Mouse (Mus musculus) neural tube, embryonic 12.5 days (tissue): ENCODE data around the gene 1700010I14Rik. TPM values are rescaled to one million over a fixed set of nuclear protein-coding genes. Genes with fewer than 3 reads are reported as not detected.

Experiments used
- ATAC-seq: fragments of 200-750 bp; cut with Nextera tagmentation; 2 replicates; pipeline ENCODE4 v1.8.0; 2017; ENCODE audit warnings: low read depth, mild to moderate bottlenecking, moderate TSS enrichment, moderate library complexity; ENCODE audit not compliant: low FRiP score
- H3K27ac ChIP-seq: fragments of 300-500 bp; sonication (generic); 2 replicates; pipeline ENCODE4 v1.5.1; 2016
- H3K27me3 ChIP-seq: fragments of 300-500 bp; sonication (generic); replicated peaks from 2 replicates; pipeline ENCODE4 v1.6.1; 2016; ENCODE audit warnings: mild to moderate bottlenecking
- H3K36me3 ChIP-seq: fragments of 300-500 bp; sonication (generic); 2 replicates; pipeline ENCODE4 v1.6.1; 2016; ENCODE audit warnings: mild to moderate bottlenecking
- H3K4me1 ChIP-seq: fragments of 300-500 bp; sonication (generic); 2 replicates; pipeline ENCODE4 v1.6.1; 2016
- H3K4me2 ChIP-seq: fragments of 300-500 bp; sonication (generic); replicated peaks from 2 replicates; pipeline ENCODE4 v1.6.1; 2016; ENCODE audit warnings: mild to moderate bottlenecking
- H3K4me3 ChIP-seq: fragments of 300-500 bp; sonication (generic); 2 replicates; pipeline ENCODE4 v1.5.1; 2016
- H3K9ac ChIP-seq: fragments of 300-500 bp; sonication (generic); 2 replicates; pipeline ENCODE4 v1.6.1; 2016; ENCODE audit warnings: mild to moderate bottlenecking
- H3K9me3 ChIP-seq: fragments of 300-500 bp; sonication (generic); 2 replicates; pipeline ENCODE4 v1.6.1; 2016; ENCODE audit warnings: mild to moderate bottlenecking
- WGBS: fragments of 180-500 bp; shearing (Covaris S2); methylation state at CpG from one replicate; pipeline ENCODE4 v1.1.7; 2016; 5-methylcytosine and 5-hydroxymethylcytosine counted together
- polyA plus RNA-seq: library from polyadenylated mRNA; unstranded; fragments of >200 nt; fragmentation: Nextera tagmentation; extraction: Ambion mirVana; gene quantifications from 2 replicates; pipeline ENCODE4 v1.2.1, GENCODE M21; 2016

The 1700010I14Rik gene
- 2.4 and 2.6 TPM in 2 replicates for polyA plus RNA-seq

GRCm38 (mm10) chr17:8988119-8988807 is at the start of gene 1700010I14Rik:
1700010I14Rik (plus strand) TSS chr17:8988333.
- Histone ChIP-seq H3K9me3 (no peaks in the 10 kb centered on the region), H3K9ac (0 out of 2 replicates have a peak within 1 kb of the TSS, but pooled peaks have one; percentile 40), H3K4me1 (peaks cover 14% of the 10 kb centered on the region), H3K27ac (no peak within 1 kb of the TSS), H3K4me2 (peak within 1 kb of the TSS; percentile 67), H3K27me3 (no peaks in the 10 kb centered on the region), H3K4me3 (peak within 1 kb of the TSS; percentile 37), H3K36me3 (peaks cover 10% of the 10 kb centered on the region)
- 4% methylated on average over 13 of the region's 13 CpGs for WGBS
- ATAC-seq = peak; percentile 41; the same call in 1 of the 2 replicates

GRCm38 (mm10) chr17:8951588-8951987 is 36.5 kb upstream of the 1700010I14Rik start:
- Histone ChIP-seq H3K4me3 (no peak overlapping the region), H3K36me3 (peaks cover 15% of the 10 kb centered on the region), H3K27ac (no peak overlapping the region), H3K4me1 (no peaks in the 10 kb centered on the region), H3K9ac (no peak overlapping the region), H3K27me3 (no peaks in the 10 kb centered on the region), H3K9me3 (no peaks in the 10 kb centered on the region), H3K4me2 (no peak overlapping the region)
- WGBS = 72% methylated on average over 5 of the region's 5 CpGs
- ATAC-seq = no peak

GRCm38 (mm10) chr17:8952951-8953350 is 35.2 kb upstream of the 1700010I14Rik start:
- no peaks in the 10 kb centered on the region for H3K27me3 ChIP-seq
- H3K4me3 ChIP-seq = no peak overlapping the region
- 86% methylated on average over 8 of the region's 8 CpGs for WGBS
- no peak overlapping the region for H3K27ac ChIP-seq
- ATAC-seq = no peak
- no peaks in the 10 kb centered on the region for H3K9me3 ChIP-seq
- peaks cover 11% of the 10 kb centered on the region for H3K36me3 ChIP-seq
- no peaks in the 10 kb centered on the region for H3K4me1 ChIP-seq
- H3K4me2 ChIP-seq = no peak overlapping the region
- no peak overlapping the region for H3K9ac ChIP-seq

- no peak overlapping the region for H3K4me2 ChIP-seq
- H3K27me3 ChIP-seq = no peaks in the 10 kb centered on the region
- peaks cover 6% of the 10 kb centered on the region; the same call in 1 of the 2 replicates for H3K4me1 ChIP-seq
- no peaks in the 10 kb centered on the region for H3K9me3 ChIP-seq
- H3K27ac ChIP-seq = no peak overlapping the region
- H3K4me3 ChIP-seq = no peak overlapping the region
- no peak for ATAC-seq
- H3K36me3 ChIP-seq = peaks cover 2% of the 10 kb centered on the region; the same call in 1 of the 2 replicates
- WGBS = 85% methylated on average over 6 of the region's 6 CpGs
- H3K9ac ChIP-seq = no peak overlapping the region
These were observed 30.0 kb upstream of the 1700010I14Rik start for GRCm38 (mm10) chr17:8958125-8958524.

- Histone ChIP-seq H3K4me2 (no peak overlapping the region), H3K9ac (no peak overlapping the region), H3K4me1 (peaks cover 6% of the 10 kb centered on the region; the same call in 1 of the 2 replicates), H3K9me3 (no peaks in the 10 kb centered on the region), H3K27me3 (no peaks in the 10 kb centered on the region), H3K4me3 (no peak overlapping the region), H3K36me3 (peaks cover 7% of the 10 kb centered on the region; the same call in 1 of the 2 replicates), H3K27ac (no peak overlapping the region)
- no peak for ATAC-seq
- 67% methylated on average over 4 of the region's 4 CpGs for WGBS
These were observed 27.7 kb upstream of the 1700010I14Rik start for GRCm38 (mm10) chr17:8960386-8960785.

GRCm38 (mm10) chr17:8961097-8961496 is 27.0 kb upstream of the 1700010I14Rik start:
- Histone ChIP-seq H3K36me3 (peaks cover 7% of the 10 kb centered on the region), H3K4me3 (no peak overlapping the region), H3K27me3 (no peaks in the 10 kb centered on the region), H3K9me3 (no peaks in the 10 kb centered on the region), H3K9ac (no peak overlapping the region), H3K4me2 (no peak overlapping the region), H3K27ac (no peak overlapping the region), H3K4me1 (peaks cover 6% of the 10 kb centered on the region; the same call in 1 of the 2 replicates)
- ATAC-seq = no peak
- 84% methylated on average over 5 of the region's 5 CpGs for WGBS

GRCm38 (mm10) chr17:8961644-8962043 is 26.5 kb upstream of the 1700010I14Rik start:
- Histone ChIP-seq H3K9ac (no peak overlapping the region), H3K9me3 (no peaks in the 10 kb centered on the region), H3K4me1 (peaks cover 6% of the 10 kb centered on the region; the same call in 1 of the 2 replicates), H3K4me2 (no peak overlapping the region), H3K27me3 (no peaks in the 10 kb centered on the region), H3K4me3 (no peak overlapping the region), H3K36me3 (peaks cover 7% of the 10 kb centered on the region), H3K27ac (no peak overlapping the region)
- WGBS = 38% methylated on average over 14 of the region's 14 CpGs
- ATAC-seq = 0 out of 2 replicates have a peak, but pooled peaks have one; percentile 50

GRCm38 (mm10) chr17:8965177-8965576 is 23.0 kb upstream of the 1700010I14Rik start:
- ATAC-seq = no peak
- no peaks in the 10 kb centered on the region for H3K9me3 ChIP-seq
- no peak overlapping the region for H3K4me3 ChIP-seq
- H3K27me3 ChIP-seq = no peaks in the 10 kb centered on the region
- no peak overlapping the region for H3K9ac ChIP-seq
- H3K36me3 ChIP-seq = peaks cover 21% of the 10 kb centered on the region
- H3K4me1 ChIP-seq = peaks cover 6% of the 10 kb centered on the region; the same call in 1 of the 2 replicates
- H3K4me2 ChIP-seq = no peak overlapping the region
- no peak overlapping the region for H3K27ac ChIP-seq
- WGBS = 93% methylated on average over 6 of the region's 6 CpGs

GRCm38 (mm10) chr17:8972152-8972854 is 15.8 kb upstream of the 1700010I14Rik start:
- Histone ChIP-seq H3K4me2 (no peak overlapping the region), H3K4me1 (peaks cover 13% of the 10 kb centered on the region), H3K9me3 (no peaks in the 10 kb centered on the region), H3K27me3 (no peaks in the 10 kb centered on the region), H3K36me3 (peaks cover 11% of the 10 kb centered on the region; the same call in 1 of the 2 replicates), H3K9ac (no peak overlapping the region), H3K4me3 (no peak overlapping the region), H3K27ac (no peak overlapping the region)
- 29% methylated on average over 12 of the region's 12 CpGs for WGBS
- ATAC-seq = no peak

- no peaks in the 10 kb centered on the region for H3K9me3 ChIP-seq
- no peak overlapping the region for H3K27ac ChIP-seq
- no peak for ATAC-seq
- no peak overlapping the region for H3K4me2 ChIP-seq
- peaks cover 13% of the 10 kb centered on the region for H3K4me1 ChIP-seq
- H3K36me3 ChIP-seq = peaks cover 7% of the 10 kb centered on the region; the same call in 1 of the 2 replicates
- H3K4me3 ChIP-seq = no peak overlapping the region
- no peak overlapping the region for H3K9ac ChIP-seq
- 66% methylated on average over 5 of the region's 5 CpGs for WGBS
- H3K27me3 ChIP-seq = no peaks in the 10 kb centered on the region
These were observed 14.8 kb upstream of the 1700010I14Rik start for GRCm38 (mm10) chr17:8973331-8973730.

GRCm38 (mm10) chr17:8974423-8974822 is 13.7 kb upstream of the 1700010I14Rik start:
- H3K4me2 ChIP-seq = no peak overlapping the region
- 60% methylated on average over 7 of the region's 7 CpGs for WGBS
- H3K36me3 ChIP-seq = peaks cover 10% of the 10 kb centered on the region; the same call in 1 of the 2 replicates
- no peaks in the 10 kb centered on the region for H3K9me3 ChIP-seq
- H3K9ac ChIP-seq = no peak overlapping the region
- no peaks in the 10 kb centered on the region for H3K27me3 ChIP-seq
- no peak overlapping the region for H3K27ac ChIP-seq
- peaks cover 13% of the 10 kb centered on the region for H3K4me1 ChIP-seq
- H3K4me3 ChIP-seq = no peak overlapping the region
- no peak for ATAC-seq

GRCm38 (mm10) chr17:8974823-8975397 is 13.2 kb upstream of the 1700010I14Rik start:
- H3K36me3 ChIP-seq = peaks cover 12% of the 10 kb centered on the region; the same call in 1 of the 2 replicates
- H3K4me3 ChIP-seq = no peak overlapping the region
- H3K9me3 ChIP-seq = no peaks in the 10 kb centered on the region
- 47% methylated on average over 6 of the region's 6 CpGs for WGBS
- H3K27me3 ChIP-seq = no peaks in the 10 kb centered on the region
- no peak overlapping the region for H3K4me2 ChIP-seq
- H3K9ac ChIP-seq = no peak overlapping the region
- ATAC-seq = no peak
- H3K27ac ChIP-seq = no peak overlapping the region
- H3K4me1 ChIP-seq = peaks cover 13% of the 10 kb centered on the region
